In genomic region chr10:43667086-43667690, GRCm38 (mm10) we compare ENCODE assay signal across 9 mouse cellular contexts.
DNase-seq lines count a peak whose midpoint lies in the region; ATAC-seq and TF ChIP-seq lines count a peak whose summit lies in the region.
"Had no signal": no experiment of that assay in that cellular context is flagged by ENCODE, and none has a peak within 500 bp of the region (broad histone marks: within the 10 kb centered on the region; RNA-seq: fewer than 3 reads in every experiment).

No protein-coding gene starts in this region.

- WGBS in forebrain, embryonic 10.5 days, result 62% methylated on average over 25 of the region's 25 CpGs
- WGBS in forebrain, embryonic 15.5 days, result 64% methylated on average over 25 of the region's 25 CpGs
- WGBS in midbrain, embryonic 10.5 days, result 61% methylated on average over 25 of the region's 25 CpGs
- 61% methylated on average over 25 of the region's 25 CpGs for WGBS in midbrain, embryonic 14.5 days
- 57% methylated on average over 25 of the region's 25 CpGs for WGBS in intestine, embryonic 16.5 days
- 56% methylated on average over 25 of the region's 25 CpGs for WGBS in small intestine, adult 2 months

- H3K4me3 ChIP-seq in forebrain, embryonic 10.5 days, result peak overlapping the region; percentile 25
- H3K4me3 ChIP-seq in forebrain, embryonic 15.5 days, result no peak overlapping the region
- peak overlapping the region; percentile 1; the same call in 1 of the 2 replicates for H3K4me3 ChIP-seq in midbrain, embryonic 10.5 days
- H3K4me3 ChIP-seq in midbrain, embryonic 14.5 days (replicated peaks; ENCODE audit: low read depth, low read length), result no peak overlapping the region
- H3K4me3 ChIP-seq in intestine, embryonic 16.5 days (ENCODE audit: low read length), result 0 out of 2 replicates have a peak overlapping the region, but pooled peaks have one; percentile 0
- H3K4me3 ChIP-seq in small intestine, adult 2 months (ENCODE audit: low read depth, low read length), result peak overlapping the region; percentile 20

- H3K4me2 ChIP-seq in forebrain, embryonic 15.5 days (replicated peaks), result no peak overlapping the region
- no peak overlapping the region for H3K4me2 ChIP-seq in midbrain, embryonic 14.5 days (ENCODE audit: low read length)
- peak overlapping the region; percentile 43 for H3K4me2 ChIP-seq in intestine, embryonic 16.5 days (ENCODE audit: low read depth, low read length)

- no peaks in the 10 kb centered on the region for H3K9me3 ChIP-seq in forebrain, embryonic 10.5 days
- H3K9me3 ChIP-seq in forebrain, embryonic 15.5 days, result no peaks in the 10 kb centered on the region
- no peaks in the 10 kb centered on the region for H3K9me3 ChIP-seq in midbrain, embryonic 10.5 days (replicated peaks)
- no peaks in the 10 kb centered on the region for H3K9me3 ChIP-seq in midbrain, embryonic 14.5 days (ENCODE audit: control insufficient read depth, low read length)
- H3K9me3 ChIP-seq in intestine, embryonic 16.5 days (ENCODE audit: control insufficient read depth, low read length), result no peaks in the 10 kb centered on the region

- H3K27ac ChIP-seq in forebrain, embryonic 10.5 days, result no peak overlapping the region
- H3K27ac ChIP-seq in forebrain, embryonic 15.5 days (replicated peaks), result no peak overlapping the region
- no peak overlapping the region for H3K27ac ChIP-seq in midbrain, embryonic 10.5 days (replicated peaks)
- no peak overlapping the region for H3K27ac ChIP-seq in midbrain, embryonic 14.5 days (replicated peaks; ENCODE audit: low read depth, low read length)
- H3K27ac ChIP-seq in intestine, embryonic 16.5 days (ENCODE audit: low read length), result no peak overlapping the region
- no peak overlapping the region for H3K27ac ChIP-seq in small intestine, adult 2 months (ENCODE audit: insufficient read depth, low read depth, low read length)

- TF ChIP-seq CTCF in small intestine, adult 2 months (IDR thresholded peaks at IDR 0.05; ENCODE audit: extremely low read depth, insufficient read length, insufficient replicate concordance, low read depth, low read length), result no peak

- TF ChIP-seq POLR2A in small intestine, adult 2 months (IDR thresholded peaks at IDR 0.05; ENCODE audit: low read depth, low read length), result no peak

- no peaks in the 10 kb centered on the region for H3K36me3 ChIP-seq in forebrain, embryonic 10.5 days (replicated peaks)
- H3K36me3 ChIP-seq in forebrain, embryonic 15.5 days, result no peaks in the 10 kb centered on the region
- no peaks in the 10 kb centered on the region for H3K36me3 ChIP-seq in midbrain, embryonic 10.5 days
- H3K36me3 ChIP-seq in midbrain, embryonic 14.5 days (ENCODE audit: control insufficient read depth, insufficient read depth, low read length), result no peaks in the 10 kb centered on the region
- no peaks in the 10 kb centered on the region for H3K36me3 ChIP-seq in intestine, embryonic 16.5 days (ENCODE audit: control insufficient read depth, insufficient read depth, low read length)
- no peaks in the 10 kb centered on the region for H3K36me3 ChIP-seq in small intestine, adult 2 months (ENCODE audit: control insufficient read depth, insufficient read depth, low read length)

- DNase-seq in forebrain, embryonic 10.5 days (ENCODE audit: extremely low spot score, low spot score), result no peak
- DNase-seq in midbrain, embryonic 10.5 days (ENCODE audit: low spot score), result no peak
- no peak for DNase-seq in midbrain, embryonic 14.5 days
- no peak for DNase-seq in layer of hippocampus, postnatal 25 days (ENCODE audit: extremely low spot score in 1 of 2, low spot score in 1 of 2)
- DNase-seq in thymus, postnatal 4 days, result no peak
- DNase-seq: adrenal gland, adult 2 months had no signal

- peaks cover 5% of the 10 kb centered on the region for H3K4me1 ChIP-seq in forebrain, embryonic 10.5 days
- no peaks in the 10 kb centered on the region for H3K4me1 ChIP-seq in forebrain, embryonic 15.5 days
- peaks cover 15% of the 10 kb centered on the region for H3K4me1 ChIP-seq in midbrain, embryonic 10.5 days
- no peaks in the 10 kb centered on the region for H3K4me1 ChIP-seq in midbrain, embryonic 14.5 days (ENCODE audit: control insufficient read depth, insufficient read depth, low read length)
- H3K4me1 ChIP-seq in intestine, embryonic 16.5 days (ENCODE audit: control insufficient read depth, insufficient read depth, low read length), result peaks cover 7% of the 10 kb centered on the region
- peaks cover 17% of the 10 kb centered on the region for H3K4me1 ChIP-seq in small intestine, adult 2 months (ENCODE audit: control insufficient read depth, insufficient read depth, insufficient read length, low read length)

- 0 out of 2 replicates have a peak, but pooled peaks cover 7% of the 10 kb centered on the region for H3K27me3 ChIP-seq in forebrain, embryonic 10.5 days (ENCODE audit: poor library complexity, severe bottlenecking)
- H3K27me3 ChIP-seq in forebrain, embryonic 15.5 days, result no peaks in the 10 kb centered on the region
- 0 out of 2 replicates have a peak, but pooled peaks cover 8% of the 10 kb centered on the region for H3K27me3 ChIP-seq in midbrain, embryonic 10.5 days (ENCODE audit: low read depth, poor library complexity, severe bottlenecking)
- no peaks in the 10 kb centered on the region for H3K27me3 ChIP-seq in midbrain, embryonic 14.5 days (ENCODE audit: control insufficient read depth, insufficient read depth, low read length)
- no peaks in the 10 kb centered on the region for H3K27me3 ChIP-seq in intestine, embryonic 16.5 days (replicated peaks; ENCODE audit: control insufficient read depth, insufficient read depth, low read length)
- H3K27me3 ChIP-seq in small intestine, adult 2 months (ENCODE audit: control insufficient read depth, insufficient read depth, low read length), result no peaks in the 10 kb centered on the region

- H3K9ac ChIP-seq in forebrain, embryonic 15.5 days (replicated peaks), result no peak overlapping the region
- no peak overlapping the region for H3K9ac ChIP-seq in midbrain, embryonic 14.5 days (replicated peaks; ENCODE audit: low read length)
- H3K9ac ChIP-seq in intestine, embryonic 16.5 days (ENCODE audit: low read depth, low read length), result 0 out of 2 replicates have a peak overlapping the region, but pooled peaks have one; percentile 4

- no peak for ATAC-seq in forebrain, embryonic 15.5 days (replicated peaks)
- no peak for ATAC-seq in midbrain, embryonic 14.5 days (ENCODE audit: low FRiP score, low TSS enrichment)
- ATAC-seq in intestine, embryonic 16.5 days, result no peak

Comparison
In these comparisons a context has a peak if more than half of its experiments do, and no peak if none do; other contexts are left out.
1. H3K4me3 ChIP-seq: peak in forebrain, embryonic 10.5 days (single experiment), midbrain, embryonic 10.5 days (single experiment), intestine, embryonic 16.5 days (single experiment) and small intestine, adult 2 months (single experiment); none in forebrain, embryonic 15.5 days (single experiment) and midbrain, embryonic 14.5 days (single experiment).